Mouse (Mus musculus): ENCODE measurements around the gene Tollip. TPM values are rescaled to one million over a fixed set of nuclear protein-coding genes. Genes with fewer than 3 reads are reported as not detected.

The Tollip gene
- polyA plus RNA-seq, 1 experiment = 44.9 TPM

- H3K27ac ChIP-seq (ENCODE audit: insufficient read depth, low read length) = no peak overlapping the region
- no peaks in the 10 kb centered on the region for H3K27me3 ChIP-seq (ENCODE audit: control insufficient read depth, insufficient read depth, low read length, poor library complexity, severe bottlenecking)
- no peak overlapping the region for H3K4me3 ChIP-seq (ENCODE audit: low read depth, low read length)
- H3K9me3 ChIP-seq (replicated peaks; ENCODE audit: control insufficient read depth, insufficient read depth, low read length, poor library complexity, severe bottlenecking) = no peaks in the 10 kb centered on the region
- no peaks in the 10 kb centered on the region for H3K4me1 ChIP-seq (ENCODE audit: control insufficient read depth, insufficient read depth, low read length)
- TF ChIP-seq CTCF (IDR thresholded peaks at IDR 0.05; ENCODE audit: low read depth, low read length) = no peak
- H3K9ac ChIP-seq (ENCODE audit: low read depth, poor library complexity, severe bottlenecking) = no peak overlapping the region
- no peaks in the 10 kb centered on the region for H3K36me3 ChIP-seq (ENCODE audit: control insufficient read depth, insufficient read depth, low read length, poor library complexity, severe bottlenecking)
Observed at GRCm38 (mm10) chr7:141958211-141958610, 39.9 kb upstream of the Tollip start.

DNA sequence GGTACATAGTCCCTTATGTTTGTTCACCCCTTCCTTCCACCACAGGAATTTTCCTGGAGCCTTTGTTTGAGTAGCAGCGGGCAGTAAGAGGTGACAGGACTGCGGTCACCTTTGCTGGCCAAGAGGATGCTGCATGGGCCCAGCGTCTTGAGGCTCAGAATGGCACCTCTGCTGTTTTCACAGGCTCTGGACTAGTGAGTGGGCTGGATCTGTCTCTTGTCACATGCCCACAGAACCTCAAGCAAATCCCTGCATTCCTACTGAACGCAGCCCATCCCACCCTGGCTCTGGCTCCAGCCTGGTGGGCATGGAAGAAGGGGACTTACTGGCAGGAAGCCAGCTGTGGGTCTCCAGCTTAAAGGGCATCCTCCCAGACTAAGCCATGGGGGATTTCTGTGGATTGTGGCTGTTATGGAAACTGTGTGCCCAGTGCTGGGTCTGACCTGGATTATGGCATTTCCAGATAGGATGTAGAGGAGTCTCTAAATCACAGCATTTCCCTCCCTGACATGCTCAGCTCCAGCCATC, 39.3 kb upstream of the Tollip start:
- Histone ChIP-seq H3K9ac (ENCODE audit: low read depth, poor library complexity, severe bottlenecking) (no peak overlapping the region), H3K36me3 (ENCODE audit: control insufficient read depth, insufficient read depth, low read length, poor library complexity, severe bottlenecking) (no peaks in the 10 kb centered on the region), H3K4me1 (ENCODE audit: control insufficient read depth, insufficient read depth, low read length) (no peaks in the 10 kb centered on the region), H3K27ac (ENCODE audit: insufficient read depth, low read length) (no peak overlapping the region), H3K4me3 (ENCODE audit: low read depth, low read length) (no peak overlapping the region), H3K27me3 (ENCODE audit: control insufficient read depth, insufficient read depth, low read length, poor library complexity, severe bottlenecking) (no peaks in the 10 kb centered on the region), H3K9me3 (replicated peaks; ENCODE audit: control insufficient read depth, insufficient read depth, low read length, poor library complexity, severe bottlenecking) (no peaks in the 10 kb centered on the region)
- TF ChIP-seq EP300 (IDR thresholded peaks at IDR 0.05; ENCODE audit: insufficient read depth, low read depth, low read length) = no peak
- TF ChIP-seq CTCF (IDR thresholded peaks at IDR 0.05; ENCODE audit: low read depth, low read length) = no peak
- TF ChIP-seq POLR2A (IDR thresholded peaks at IDR 0.05; ENCODE audit: insufficient read depth, low read length) = no peak

GRCm38 (mm10) chr7:141956174-141956566, 37.9 kb upstream of the Tollip start:
- Histone ChIP-seq H3K9ac (ENCODE audit: low read depth, poor library complexity, severe bottlenecking) (no peak overlapping the region), H3K4me3 (ENCODE audit: low read depth, low read length) (no peak overlapping the region), H3K27me3 (ENCODE audit: control insufficient read depth, insufficient read depth, low read length, poor library complexity, severe bottlenecking) (no peaks in the 10 kb centered on the region; the same call in 1 of the 2 replicates), H3K4me1 (ENCODE audit: control insufficient read depth, insufficient read depth, low read length) (no peaks in the 10 kb centered on the region), H3K27ac (ENCODE audit: insufficient read depth, low read length) (no peak overlapping the region), H3K9me3 (replicated peaks; ENCODE audit: control insufficient read depth, insufficient read depth, low read length, poor library complexity, severe bottlenecking) (no peaks in the 10 kb centered on the region), H3K36me3 (ENCODE audit: control insufficient read depth, insufficient read depth, low read length, poor library complexity, severe bottlenecking) (no peaks in the 10 kb centered on the region)
- no peak for TF ChIP-seq POLR2A (IDR thresholded peaks at IDR 0.05; ENCODE audit: insufficient read depth, low read length)
- no peak for TF ChIP-seq EP300 (IDR thresholded peaks at IDR 0.05; ENCODE audit: insufficient read depth, low read depth, low read length)
- TF ChIP-seq CTCF (IDR thresholded peaks at IDR 0.05; ENCODE audit: low read depth, low read length) = no peak

DNA sequence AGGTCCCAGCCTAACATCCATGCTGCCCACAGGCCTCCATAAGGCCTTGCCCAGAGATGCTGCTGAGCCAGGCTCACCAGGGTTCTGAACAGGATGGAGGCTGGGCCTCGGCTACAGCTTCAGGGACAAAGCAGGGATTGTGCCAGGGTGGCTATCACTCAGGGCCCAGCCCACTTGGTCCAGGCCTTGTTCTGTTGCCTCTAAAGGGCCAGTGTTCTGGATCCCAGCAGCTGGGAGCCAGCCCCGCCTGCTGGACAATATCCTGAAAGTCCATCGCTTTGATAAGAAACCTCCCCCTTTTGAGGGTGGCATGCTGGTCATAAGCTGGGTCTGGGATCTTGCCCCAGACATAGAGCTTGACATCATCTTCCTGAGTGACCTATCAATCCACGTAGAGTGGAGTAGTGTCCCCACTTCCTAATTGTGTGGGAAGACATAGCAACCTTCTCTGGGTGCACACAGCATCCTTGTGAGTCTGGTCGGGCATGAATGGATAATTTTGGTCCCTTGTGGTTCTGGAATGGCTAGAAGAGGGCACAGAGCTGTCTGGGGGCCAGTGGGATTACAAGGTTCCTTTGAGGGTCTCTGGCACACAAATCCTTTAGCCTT, 37.4 kb upstream of the Tollip start:
- H3K4me1 ChIP-seq (ENCODE audit: control insufficient read depth, insufficient read depth, low read length) = no peaks in the 10 kb centered on the region
- no peaks in the 10 kb centered on the region for H3K9me3 ChIP-seq (replicated peaks; ENCODE audit: control insufficient read depth, insufficient read depth, low read length, poor library complexity, severe bottlenecking)
- H3K27me3 ChIP-seq (ENCODE audit: control insufficient read depth, insufficient read depth, low read length, poor library complexity, severe bottlenecking) = no peaks in the 10 kb centered on the region; the same call in 1 of the 2 replicates
- no peaks in the 10 kb centered on the region for H3K36me3 ChIP-seq (ENCODE audit: control insufficient read depth, insufficient read depth, low read length, poor library complexity, severe bottlenecking)
- H3K27ac ChIP-seq (ENCODE audit: insufficient read depth, low read length) = no peak overlapping the region
- TF ChIP-seq CTCF (IDR thresholded peaks at IDR 0.05; ENCODE audit: low read depth, low read length) (no peak), POLR2A (IDR thresholded peaks at IDR 0.05; ENCODE audit: insufficient read depth, low read length) (no peak), EP300 (IDR thresholded peaks at IDR 0.05; ENCODE audit: insufficient read depth, low read depth, low read length) (no peak)
- H3K9ac ChIP-seq (ENCODE audit: low read depth, poor library complexity, severe bottlenecking) = no peak overlapping the region
- no peak overlapping the region for H3K4me3 ChIP-seq (ENCODE audit: low read depth, low read length)

DNA sequence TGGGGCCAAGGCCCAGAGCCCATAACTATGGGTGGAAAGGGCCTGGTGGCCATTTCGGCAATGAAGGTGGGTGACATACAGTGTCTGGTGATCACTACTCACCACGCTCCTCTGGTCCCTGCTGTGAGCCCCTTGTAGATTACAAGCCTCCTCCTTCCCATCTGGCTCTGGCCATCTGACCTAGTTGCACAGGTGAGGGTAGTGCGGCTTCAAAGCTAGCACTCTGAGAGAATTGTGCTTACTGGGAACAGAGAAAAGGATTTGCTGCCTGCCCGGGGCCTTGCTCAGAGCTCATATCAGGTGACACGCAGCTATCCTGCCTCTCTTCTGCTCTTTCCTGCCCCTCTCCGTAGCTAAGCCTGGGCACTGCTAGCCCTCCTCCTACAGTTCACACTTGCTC, 35.3 kb upstream of the Tollip start:
- H3K4me3 ChIP-seq (ENCODE audit: low read depth, low read length) = no peak overlapping the region
- TF ChIP-seq EP300 (IDR thresholded peaks at IDR 0.05; ENCODE audit: insufficient read depth, low read depth, low read length) = no peak
- TF ChIP-seq POLR2A (IDR thresholded peaks at IDR 0.05; ENCODE audit: insufficient read depth, low read length) = no peak
- no peak for TF ChIP-seq CTCF (IDR thresholded peaks at IDR 0.05; ENCODE audit: low read depth, low read length)
- H3K27ac ChIP-seq (ENCODE audit: insufficient read depth, low read length) = no peak overlapping the region
- H3K36me3 ChIP-seq (ENCODE audit: control insufficient read depth, insufficient read depth, low read length, poor library complexity, severe bottlenecking) = no peaks in the 10 kb centered on the region
- H3K9me3 ChIP-seq (replicated peaks; ENCODE audit: control insufficient read depth, insufficient read depth, low read length, poor library complexity, severe bottlenecking) = no peaks in the 10 kb centered on the region
- H3K4me1 ChIP-seq (ENCODE audit: control insufficient read depth, insufficient read depth, low read length) = no peaks in the 10 kb centered on the region
- H3K9ac ChIP-seq (ENCODE audit: low read depth, poor library complexity, severe bottlenecking) = no peak overlapping the region
- H3K27me3 ChIP-seq (ENCODE audit: control insufficient read depth, insufficient read depth, low read length, poor library complexity, severe bottlenecking) = peaks cover 3% of the 10 kb centered on the region

DNA sequence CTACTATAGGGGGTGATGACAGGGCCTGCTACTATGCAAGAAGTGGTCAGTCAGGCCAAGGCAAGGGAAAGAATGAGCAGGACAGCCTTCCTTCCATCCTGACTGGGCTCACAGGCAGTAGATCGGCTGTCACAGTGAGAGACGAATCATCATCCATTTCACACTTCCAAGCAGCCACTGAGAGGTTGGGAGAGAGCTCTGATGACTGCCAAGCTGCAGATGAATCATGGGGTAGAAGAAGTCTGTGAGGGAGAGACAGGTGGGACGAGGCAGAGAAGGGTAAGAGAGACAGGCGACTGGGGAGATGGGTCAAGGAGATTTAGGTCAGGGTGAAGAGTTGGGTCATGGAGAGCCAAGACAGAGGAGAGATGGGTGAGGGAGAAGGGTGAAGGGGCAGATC, 34.6 kb upstream of the Tollip start:
- H3K9me3 ChIP-seq (replicated peaks; ENCODE audit: control insufficient read depth, insufficient read depth, low read length, poor library complexity, severe bottlenecking) = no peaks in the 10 kb centered on the region
- TF ChIP-seq EP300 (IDR thresholded peaks at IDR 0.05; ENCODE audit: insufficient read depth, low read depth, low read length) (no peak), POLR2A (IDR thresholded peaks at IDR 0.05; ENCODE audit: insufficient read depth, low read length) (no peak), CTCF (IDR thresholded peaks at IDR 0.05; ENCODE audit: low read depth, low read length) (no peak)
- no peak overlapping the region for H3K9ac ChIP-seq (ENCODE audit: low read depth, poor library complexity, severe bottlenecking)
- H3K4me1 ChIP-seq (ENCODE audit: control insufficient read depth, insufficient read depth, low read length) = no peaks in the 10 kb centered on the region
- H3K36me3 ChIP-seq (ENCODE audit: control insufficient read depth, insufficient read depth, low read length, poor library complexity, severe bottlenecking) = no peaks in the 10 kb centered on the region
- no peak overlapping the region for H3K27ac ChIP-seq (ENCODE audit: insufficient read depth, low read length)
- no peak overlapping the region for H3K4me3 ChIP-seq (ENCODE audit: low read depth, low read length)
- peaks cover 3% of the 10 kb centered on the region for H3K27me3 ChIP-seq (ENCODE audit: control insufficient read depth, insufficient read depth, low read length, poor library complexity, severe bottlenecking)

All from ES-Bruce4 (cell line).